Mouse (Mus musculus) intestine, embryonic 16.5 days (tissue): ENCODE measurements around the gene Macrod1. TPM values are rescaled to one million over a fixed set of nuclear protein-coding genes. Genes with fewer than 3 reads are reported as not detected.
"Not testable (repeated sequence)": the region's sequence is repeated elsewhere in the genome, so short reads cannot be mapped to it uniquely, and the experiment has no call there.

ENCODE experiments used
- ATAC-seq: fragments of 200-750 bp; cut with Nextera tagmentation; 2 replicates; pipeline ENCODE4 v1.8.0; 2017; ENCODE audit warnings: moderate TSS enrichment, moderate library complexity
- H3K27ac ChIP-seq: fragments of 300-500 bp; sonication (generic); 2 replicates; pipeline ENCODE4 v1.5.1; 2014; ENCODE audit warnings: mild to moderate bottlenecking, low read length
- H3K27me3 ChIP-seq: fragments of 300-500 bp; sonication (generic); replicated peaks from 2 replicates; pipeline ENCODE4 v1.6.1; 2014; ENCODE audit warnings: low read length, control low read depth, mixed read lengths; ENCODE audit not compliant: control insufficient read depth, insufficient read depth
- H3K36me3 ChIP-seq: fragments of 300-500 bp; sonication (generic); 2 replicates; pipeline ENCODE4 v1.6.1; 2014; ENCODE audit warnings: low read length, control low read depth; ENCODE audit not compliant: control insufficient read depth, insufficient read depth
- H3K4me1 ChIP-seq: fragments of 300-500 bp; sonication (generic); 2 replicates; pipeline ENCODE4 v1.6.1; 2014; ENCODE audit warnings: low read length, control low read depth, mixed read lengths; ENCODE audit not compliant: control insufficient read depth, insufficient read depth
- H3K4me2 ChIP-seq: fragments of 300-500 bp; sonication (generic); 2 replicates; pipeline ENCODE4 v1.6.1; 2014; ENCODE audit warnings: low read depth, low read length, control low read depth
- H3K4me3 ChIP-seq: fragments of 300-500 bp; sonication (generic); 2 replicates; pipeline ENCODE4 v1.5.1; 2014; ENCODE audit warnings: mild to moderate bottlenecking, low read length
- H3K9ac ChIP-seq: fragments of 300-500 bp; sonication (generic); 2 replicates; pipeline ENCODE4 v1.6.1; 2014; ENCODE audit warnings: low read depth, low read length
- H3K9me3 ChIP-seq: fragments of 300-500 bp; sonication (generic); 2 replicates; pipeline ENCODE4 v1.6.1; 2016; ENCODE audit warnings: low read length, control low read depth; ENCODE audit not compliant: control insufficient read depth
- WGBS: fragments of 180-500 bp; shearing (Covaris S2); extraction: QIAGEN DNeasy Blood & Tissue Kit; methylation state at CpG from one replicate; pipeline ENCODE4 v1.1.7; 2014; 5-methylcytosine and 5-hydroxymethylcytosine counted together
- polyA plus RNA-seq: library from polyadenylated mRNA; unstranded; fragments of >200 nt; fragmentation: Nextera tagmentation; extraction: Ambion mirVana; gene quantifications from 2 replicates; pipeline ENCODE4 v1.2.1, GENCODE M21; 2015

Macrod1 gene
- polyA plus RNA-seq, 1 experiment from 2014 or later, result 11.6 TPM

- H3K4me2 ChIP-seq, result no peak overlapping the region
- peaks cover 16% of the 10 kb centered on the region for H3K4me1 ChIP-seq
- no peaks in the 10 kb centered on the region for H3K36me3 ChIP-seq
- H3K4me3 ChIP-seq, result no peak overlapping the region
- H3K9me3 ChIP-seq, result no peaks in the 10 kb centered on the region
- H3K27me3 ChIP-seq, result peaks cover 6% of the 10 kb centered on the region; the same call in 1 of the 2 replicates
- no peak overlapping the region for H3K9ac ChIP-seq
- ATAC-seq, result no peak
- H3K27ac ChIP-seq, result no peak overlapping the region
- WGBS, result 54% methylated on average over 12 of the region's 12 CpGs
These were observed 17.6 kb downstream of the Macrod1 start for GRCm38 (mm10) chr19:7073997-7074781.

GRCm38 (mm10) chr19:7075336-7075735, 18.7 kb downstream of the Macrod1 start:
- not testable (repeated sequence) for H3K36me3 ChIP-seq, ATAC-seq, H3K4me3 ChIP-seq, H3K9ac ChIP-seq, H3K27ac ChIP-seq, H3K9me3 ChIP-seq, H3K4me1 ChIP-seq, H3K27me3 ChIP-seq, H3K4me2 ChIP-seq
- 69% methylated on average over 11 of the region's 11 CpGs for WGBS

- H3K27me3 ChIP-seq, result 0 out of 2 replicates have a peak, but pooled peaks cover 2% of the 10 kb centered on the region
- no peak overlapping the region for H3K4me2 ChIP-seq
- no peak overlapping the region for H3K27ac ChIP-seq
- H3K4me3 ChIP-seq, result no peak overlapping the region
- 63% methylated on average over 9 of the region's 9 CpGs for WGBS
- H3K9me3 ChIP-seq, result no peaks in the 10 kb centered on the region
- no peaks in the 10 kb centered on the region for H3K4me1 ChIP-seq
- H3K9ac ChIP-seq, result no peak overlapping the region
- H3K36me3 ChIP-seq, result no peaks in the 10 kb centered on the region
- no peak for ATAC-seq
These were observed 21.1 kb downstream of the Macrod1 start for GRCm38 (mm10) chr19:7077666-7078065.

GRCm38 (mm10) chr19:7078271-7078670, 21.7 kb downstream of the Macrod1 start:
- Histone ChIP-seq H3K4me2 (no peak overlapping the region), H3K9me3 (no peaks in the 10 kb centered on the region), H3K27me3 (0 out of 2 replicates have a peak, but pooled peaks cover 3% of the 10 kb centered on the region), H3K4me3 (no peak overlapping the region), H3K36me3 (no peaks in the 10 kb centered on the region), H3K4me1 (no peaks in the 10 kb centered on the region), H3K27ac (no peak overlapping the region), H3K9ac (no peak overlapping the region)
- whole genome bisulfite sequencing, result 89% methylated on average over 7 of the region's 7 CpGs
- ATAC-seq, result no peak

- Histone ChIP-seq H3K27ac (no peak overlapping the region), H3K4me2 (no peak overlapping the region), H3K27me3 (peaks cover 14% of the 10 kb centered on the region; the same call in 1 of the 2 replicates), H3K4me3 (no peak overlapping the region), H3K9ac (no peak overlapping the region), H3K9me3 (no peaks in the 10 kb centered on the region), H3K36me3 (no peaks in the 10 kb centered on the region), H3K4me1 (no peaks in the 10 kb centered on the region)
- ATAC-seq, result no peak
- WGBS, result 50% methylated on average over 7 of the region's 7 CpGs
These were observed 25.1 kb downstream of the Macrod1 start for GRCm38 (mm10) chr19:7081516-7082266.

GRCm38 (mm10) chr19:7083035-7083794, 26.6 kb downstream of the Macrod1 start:
- Histone ChIP-seq H3K9me3 (no peaks in the 10 kb centered on the region), H3K27me3 (peaks cover 17% of the 10 kb centered on the region), H3K4me2 (no peak overlapping the region), H3K36me3 (no peaks in the 10 kb centered on the region), H3K4me3 (no peak overlapping the region), H3K9ac (no peak overlapping the region), H3K27ac (no peak overlapping the region), H3K4me1 (no peaks in the 10 kb centered on the region)
- 56% methylated on average over 14 of the region's 14 CpGs for WGBS
- ATAC-seq, result no peak

- Histone ChIP-seq H3K27ac (no peak overlapping the region), H3K9me3 (no peaks in the 10 kb centered on the region), H3K4me3 (no peak overlapping the region), H3K9ac (no peak overlapping the region), H3K27me3 (peaks cover 25% of the 10 kb centered on the region), H3K4me1 (no peaks in the 10 kb centered on the region), H3K4me2 (no peak overlapping the region), H3K36me3 (no peaks in the 10 kb centered on the region)
- ATAC-seq, result no peak
- WGBS, result 52% methylated on average over 15 of the region's 15 CpGs
These were observed 28.1 kb downstream of the Macrod1 start for GRCm38 (mm10) chr19:7084734-7085133.

- H3K4me2 ChIP-seq, result no peak overlapping the region
- H3K27me3 ChIP-seq, result peaks cover 23% of the 10 kb centered on the region
- WGBS, result 34% methylated on average over 9 of the region's 9 CpGs
- 0 out of 2 replicates have a peak, but pooled peaks cover 5% of the 10 kb centered on the region for H3K4me1 ChIP-seq
- H3K27ac ChIP-seq, result no peak overlapping the region
- H3K9ac ChIP-seq, result no peak overlapping the region
- ATAC-seq, result no peak
- no peak overlapping the region for H3K4me3 ChIP-seq
- H3K36me3 ChIP-seq, result no peaks in the 10 kb centered on the region
- H3K9me3 ChIP-seq, result no peaks in the 10 kb centered on the region
These were observed 31.9 kb downstream of the Macrod1 start for GRCm38 (mm10) chr19:7088558-7088957.

GRCm38 (mm10) chr19:7089050-7089449, 32.4 kb downstream of the Macrod1 start:
- Histone ChIP-seq H3K27me3 (peaks cover 20% of the 10 kb centered on the region), H3K9me3 (no peaks in the 10 kb centered on the region), H3K4me3 (no peak overlapping the region), H3K4me1 (0 out of 2 replicates have a peak, but pooled peaks cover 5% of the 10 kb centered on the region), H3K27ac (no peak overlapping the region), H3K4me2 (no peak overlapping the region), H3K9ac (no peak overlapping the region), H3K36me3 (no peaks in the 10 kb centered on the region)
- ATAC-seq, result no peak
- 78% methylated on average over 5 of the region's 5 CpGs for WGBS
